Mouse (Mus musculus) erythroblast, embryonic 14.5 days (primary cell): ENCODE data around the gene Lekr1.

Experiments used
- GATA1 ChIP-seq: IDR thresholded peaks from 2 replicates; pipeline ENCODE4 v1.6.1; 2012; ENCODE audit warnings: low read length, inconsistent platforms, mixed read lengths
- TAL1 ChIP-seq: IDR thresholded peaks from 3 replicates; pipeline ENCODE4 v1.6.1; 2012; ENCODE audit warnings: low read length, inconsistent platforms, mixed read lengths

DNA sequence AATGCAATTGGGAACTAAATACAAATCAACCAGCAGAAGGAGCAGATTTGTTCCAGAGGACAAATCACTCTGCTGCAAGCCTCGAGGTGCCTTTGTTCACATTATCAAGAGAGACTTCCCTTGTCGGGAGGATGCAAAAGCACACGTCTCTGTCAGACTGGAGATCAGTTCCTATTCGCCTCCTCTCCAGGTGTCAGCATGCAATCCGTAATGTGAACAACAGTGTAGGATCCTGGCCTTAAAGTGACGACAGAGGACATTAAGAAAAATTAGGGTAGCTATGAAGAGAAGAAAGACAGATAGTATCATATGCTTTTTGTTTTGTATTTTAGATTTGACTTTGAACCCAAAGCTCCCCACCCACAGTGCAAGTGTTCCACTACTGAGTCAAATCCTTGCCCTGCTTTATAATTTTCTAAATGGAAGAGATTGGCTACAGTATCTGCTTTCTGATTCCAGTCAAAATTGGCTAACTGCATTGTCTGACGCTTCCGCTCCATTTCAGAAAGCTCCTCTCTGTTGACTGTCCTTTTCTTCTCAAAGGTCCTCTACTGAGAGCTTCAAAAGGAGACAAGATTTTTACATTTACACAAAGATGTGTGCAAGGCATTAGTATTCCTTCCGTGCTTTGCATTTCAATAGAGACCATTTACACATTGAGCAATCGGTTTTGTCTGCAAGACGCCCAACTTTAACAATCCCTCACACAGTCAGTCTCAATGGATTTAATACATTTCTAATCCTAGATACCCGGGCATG lies 8.9 kb upstream of the Lekr1 start:
- TF ChIP-seq GATA1 (no peak), TAL1 (no peak)
